Mouse (Mus musculus) kidney, adult 8-10 months (tissue): ENCODE measurements at regions not wholly inside any gene's neighbourhood (a gene's known extent, or its start where the extent isn't known, plus 50 kb on each side); places are given as distances from the start of the nearest gene placed in this dataset.

Source experiments
- DNase-seq, 2 experiments: peaks; one replicate each; pipeline ENCODE4 v3.0.0; 2022

- no peak for DNase-seq
Observed at GRCm38 (mm10) chr4:125439856-125440255, 50.6 kb upstream of the Grik3 start.

- DNase-seq, result no peak
Observed at GRCm38 (mm10) chr4:125437161-125437822, 53.2 kb upstream of the Grik3 start.

- no peak for DNase-seq
Observed at GRCm38 (mm10) chr4:125433511-125433910, 57.0 kb upstream of the Grik3 start.

GRCm38 (mm10) chr4:125431648-125432047 lies 58.9 kb upstream of the Grik3 start:
- DNase-seq, result no peak

GRCm38 (mm10) chr4:125430845-125431244 lies 59.7 kb upstream of the Grik3 start:
- DNase-seq, result no peak

- no peak for DNase-seq
Observed at GRCm38 (mm10) chr4:125428736-125429135, 61.8 kb upstream of the Grik3 start.

GRCm38 (mm10) chr4:125420561-125421241 lies 69.8 kb upstream of the Grik3 start:
- DNase-seq, result no peak

GRCm38 (mm10) chr4:125419491-125420255 lies 70.8 kb upstream of the Grik3 start:
- peak; percentile 93 for DNase-seq

- no peak for DNase-seq
Observed at GRCm38 (mm10) chr4:125415308-125415707, 75.2 kb upstream of the Grik3 start.

GRCm38 (mm10) chr4:125413833-125414719 lies 76.4 kb upstream of the Grik3 start:
- peak in 1 of 2 experiments; percentile 12 for DNase-seq

GRCm38 (mm10) chr4:125410736-125411441 lies 79.6 kb upstream of the Grik3 start:
- DNase-seq, result no peak

GRCm38 (mm10) chr4:125399376-125400112 lies 91.0 kb upstream of the Grik3 start:
- no peak for DNase-seq

- DNase-seq, result no peak
Observed at GRCm38 (mm10) chr4:125397007-125397461, 93.5 kb upstream of the Grik3 start.

- no peak for DNase-seq
Observed at GRCm38 (mm10) chr4:125391269-125391668, 99.2 kb upstream of the Grik3 start.

GRCm38 (mm10) chr4:125385811-125386210 lies 104.7 kb upstream of the Grik3 start:
- DNase-seq, result no peak

GRCm38 (mm10) chr4:125364011-125364410 lies 126.5 kb upstream of the Grik3 start:
- no peak for DNase-seq

- DNase-seq, result no peak
Observed at GRCm38 (mm10) chr4:125361611-125362520, 128.6 kb upstream of the Grik3 start.

GRCm38 (mm10) chr4:125358356-125358755 lies 132.1 kb upstream of the Grik3 start:
- no peak for DNase-seq

GRCm38 (mm10) chr4:125356441-125356840 lies 134.1 kb upstream of the Grik3 start:
- no peak for DNase-seq

GRCm38 (mm10) chr4:125354742-125355141 lies 135.8 kb upstream of the Grik3 start:
- no peak for DNase-seq
